In the genomic region with DNA sequence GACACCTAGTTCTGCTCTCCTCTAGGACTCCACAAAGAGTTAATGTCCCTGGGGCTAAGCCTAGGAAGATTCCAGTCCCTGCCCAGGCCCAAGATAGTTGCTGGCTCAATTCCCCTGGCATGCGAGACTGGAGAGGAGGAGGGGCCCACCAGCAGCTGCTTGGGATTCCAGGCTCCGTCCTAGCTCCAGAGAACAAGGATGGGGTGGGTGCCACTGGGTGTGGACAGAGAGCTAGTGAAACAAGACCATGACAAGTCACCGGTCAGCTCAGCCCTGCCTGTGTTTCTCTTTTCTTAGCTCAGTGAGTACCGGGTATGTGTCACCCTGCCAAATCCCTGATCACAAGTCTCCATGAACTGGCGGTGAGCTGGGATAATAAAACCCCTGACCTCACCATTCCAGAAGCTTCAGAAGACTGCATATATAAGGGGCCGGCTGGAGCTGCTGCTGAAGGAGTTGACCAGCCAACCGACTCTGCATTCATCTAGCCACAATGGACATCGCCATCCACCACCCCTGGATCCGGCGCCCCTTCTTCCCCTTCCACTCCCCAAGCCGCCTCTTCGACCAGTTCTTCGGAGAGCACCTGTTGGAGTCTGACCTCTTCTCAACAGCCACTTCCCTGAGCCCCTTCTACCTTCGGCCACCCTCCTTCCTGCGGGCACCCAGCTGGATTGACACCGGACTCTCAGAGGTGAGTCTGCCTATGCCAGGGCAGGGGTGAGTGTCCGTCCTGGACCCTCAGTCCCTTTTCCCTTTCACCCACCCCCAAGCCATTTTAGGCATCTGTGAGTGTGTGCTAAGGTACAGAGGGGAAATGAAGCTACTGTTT, we compare ENCODE assay signal across 8 mouse cellular contexts. TPM values are rescaled to one million over a fixed set of nuclear protein-coding genes. Genes with fewer than 3 reads are reported as not detected.
DNase-seq lines count a peak whose midpoint lies in the region; ATAC-seq and TF ChIP-seq lines count a peak whose summit lies in the region.

No protein-coding gene starts in this region.

- H3K27me3 ChIP-seq in forebrain, embryonic 16.5 days (replicated peaks; ENCODE audit: control insufficient read depth, insufficient read depth, low read length) = no peaks in the 10 kb centered on the region
- no peaks in the 10 kb centered on the region for H3K27me3 ChIP-seq in forebrain, embryonic 15.5 days
- H3K27me3 ChIP-seq in heart, embryonic 10.5 days (ENCODE audit: insufficient read depth, poor library complexity, severe bottlenecking) = no peaks in the 10 kb centered on the region
- no peaks in the 10 kb centered on the region; the same call in 1 of the 2 replicates for H3K27me3 ChIP-seq in lung, embryonic 14.5 days (ENCODE audit: insufficient read depth, low read length)
- no peaks in the 10 kb centered on the region for H3K27me3 ChIP-seq in stomach, postnatal 0 days (ENCODE audit: control insufficient read depth, insufficient read depth, low read length)

- peaks cover 10% of the 10 kb centered on the region for H3K4me1 ChIP-seq in forebrain, embryonic 16.5 days (replicated peaks; ENCODE audit: control insufficient read depth, insufficient read depth, low read length)
- peaks cover 11% of the 10 kb centered on the region for H3K4me1 ChIP-seq in forebrain, embryonic 15.5 days
- peaks cover 27% of the 10 kb centered on the region; the same call in 1 of the 2 replicates for H3K4me1 ChIP-seq in heart, embryonic 10.5 days
- H3K4me1 ChIP-seq in lung, embryonic 14.5 days (ENCODE audit: insufficient read depth) = peaks cover 15% of the 10 kb centered on the region
- peaks cover 2% of the 10 kb centered on the region; the same call in 1 of the 2 replicates for H3K4me1 ChIP-seq in stomach, postnatal 0 days (replicated peaks; ENCODE audit: control insufficient read depth, insufficient read depth)

- H3K4me3 ChIP-seq in forebrain, embryonic 16.5 days (replicated peaks; ENCODE audit: low read length) = no peak overlapping the region
- H3K4me3 ChIP-seq in forebrain, embryonic 15.5 days = no peak overlapping the region
- peak overlapping the region; percentile 65 for H3K4me3 ChIP-seq in heart, embryonic 10.5 days
- H3K4me3 ChIP-seq in lung, embryonic 14.5 days (ENCODE audit: low read depth, low read length) = peak overlapping the region; percentile 23
- peak overlapping the region; percentile 37 for H3K4me3 ChIP-seq in stomach, postnatal 0 days (ENCODE audit: low read depth, low read length)

- ATAC-seq in forebrain, embryonic 16.5 days = 0 out of 2 replicates have a peak, but pooled peaks have one; percentile 38
- no peak for ATAC-seq in forebrain, embryonic 15.5 days (replicated peaks)
- ATAC-seq in lung, embryonic 14.5 days (ENCODE audit: insufficient read depth) = peak; percentile 84
- ATAC-seq in stomach, postnatal 0 days (ENCODE audit: low FRiP score, low TSS enrichment) = peak; percentile 80

- 69% methylated on average over 17 of the region's 17 CpGs for WGBS in forebrain, embryonic 16.5 days
- WGBS in forebrain, embryonic 15.5 days = 72% methylated on average over 17 of the region's 17 CpGs
- WGBS in heart, embryonic 10.5 days = 36% methylated on average over 17 of the region's 17 CpGs
- WGBS in lung, embryonic 14.5 days = 61% methylated on average over 17 of the region's 17 CpGs
- 53% methylated on average over 17 of the region's 17 CpGs for WGBS in stomach, postnatal 0 days

- no peaks in the 10 kb centered on the region for H3K9me3 ChIP-seq in forebrain, embryonic 16.5 days (ENCODE audit: control insufficient read depth, low read length)
- no peaks in the 10 kb centered on the region for H3K9me3 ChIP-seq in forebrain, embryonic 15.5 days
- H3K9me3 ChIP-seq in heart, embryonic 10.5 days = no peaks in the 10 kb centered on the region
- no peaks in the 10 kb centered on the region for H3K9me3 ChIP-seq in lung, embryonic 14.5 days (ENCODE audit: low read depth, low read length)
- H3K9me3 ChIP-seq in stomach, postnatal 0 days (ENCODE audit: control insufficient read depth, low read length) = no peaks in the 10 kb centered on the region

- DNase-seq in cerebellum, adult 8-10 months = peak; percentile 67
- DNase-seq in heart, embryonic 10.5 days (ENCODE audit: low spot score) = peak; percentile 94
- DNase-seq in kidney, postnatal 25 days = peak; percentile 82 to 91
- peak; percentile 81 for DNase-seq in lung, embryonic 14.5 days
- DNase-seq in stomach, postnatal 0 days (ENCODE audit: low spot score) = peak; percentile 54
- no peak for DNase-seq in natural killer cell, adult 2 months (ENCODE audit: low spot score in 2 of 2)

- no peaks in the 10 kb centered on the region for H3K36me3 ChIP-seq in forebrain, embryonic 16.5 days (ENCODE audit: control insufficient read depth, insufficient read depth)
- H3K36me3 ChIP-seq in forebrain, embryonic 15.5 days = no peaks in the 10 kb centered on the region
- peaks cover 21% of the 10 kb centered on the region for H3K36me3 ChIP-seq in heart, embryonic 10.5 days
- H3K36me3 ChIP-seq in lung, embryonic 14.5 days (ENCODE audit: insufficient read depth) = no peaks in the 10 kb centered on the region
- H3K36me3 ChIP-seq in stomach, postnatal 0 days (ENCODE audit: control insufficient read depth, insufficient read depth, low read length) = no peaks in the 10 kb centered on the region

- TF ChIP-seq CTCF in lung, embryonic 14.5 days (IDR thresholded peaks at IDR 0.05; ENCODE audit: low read depth) = no peak
- no peak; the same call in 1 of the 2 replicates for TF ChIP-seq CTCF in stomach, postnatal 0 days (IDR thresholded peaks at IDR 0.05; ENCODE audit: low read depth)

- H3K4me2 ChIP-seq in forebrain, embryonic 16.5 days (ENCODE audit: low read length) = no peak overlapping the region
- H3K4me2 ChIP-seq in forebrain, embryonic 15.5 days (replicated peaks) = no peak overlapping the region
- H3K4me2 ChIP-seq in lung, embryonic 14.5 days = peak overlapping the region; percentile 41
- H3K4me2 ChIP-seq in stomach, postnatal 0 days (replicated peaks; ENCODE audit: low read depth) = peak overlapping the region; percentile 56

- H3K27ac ChIP-seq in forebrain, embryonic 16.5 days (ENCODE audit: low read length) = no peak overlapping the region
- no peak overlapping the region for H3K27ac ChIP-seq in forebrain, embryonic 15.5 days (replicated peaks)
- H3K27ac ChIP-seq in heart, embryonic 10.5 days = peak overlapping the region; percentile 91
- H3K27ac ChIP-seq in lung, embryonic 14.5 days (ENCODE audit: low read depth) = peak overlapping the region; percentile 83
- peak overlapping the region; percentile 89 for H3K27ac ChIP-seq in stomach, postnatal 0 days (replicated peaks)

- TF ChIP-seq EP300 in stomach, postnatal 0 days (optimal IDR thresholded peaks at IDR 0.05) = no peak

- no peak overlapping the region for H3K9ac ChIP-seq in forebrain, embryonic 16.5 days (replicated peaks; ENCODE audit: low read depth, low read length)
- no peak overlapping the region for H3K9ac ChIP-seq in forebrain, embryonic 15.5 days (replicated peaks)
- H3K9ac ChIP-seq in lung, embryonic 14.5 days = peak overlapping the region; percentile 27; the same call in 1 of the 2 replicates
- H3K9ac ChIP-seq in stomach, postnatal 0 days (ENCODE audit: low read length) = peak overlapping the region; percentile 24

RNA-seq across cellular contexts. Expression of gene Hspb2, which starts 0.8 kb away (rescaled TPM):
- 0.81 and 0.96 TPM in 2 replicates for polyA plus RNA-seq in forebrain, embryonic 16.5 days (2015; fragmentation: Nextera tagmentation; extraction: Ambion mirVana)
- polyA plus RNA-seq in forebrain, embryonic 15.5 days (2015; fragmentation: Nextera tagmentation; extraction: Ambion mirVana) = 1.4 TPM in 1 of 2 replicates, not detected in the other
- 227 and 370 TPM in 2 replicates for polyA plus RNA-seq in heart, embryonic 10.5 days (2016; fragmentation: Nextera tagmentation; extraction: Ambion mirVana)
- 3.4 and 6.0 TPM in 2 replicates for polyA plus RNA-seq in lung, embryonic 14.5 days (2014; fragmentation: Nextera tagmentation; extraction: Ambion mirVana)
- 21.6 and 23.4 TPM in 2 replicates for polyA plus RNA-seq in stomach, postnatal 0 days (2015; fragmentation: Nextera tagmentation; extraction: Ambion mirVana)

RNA-seq across cellular contexts. Expression of gene Cryab, which starts 1.9 kb away (rescaled TPM):
- 10.1 and 17.3 TPM in 2 replicates for polyA plus RNA-seq in forebrain, embryonic 16.5 days (2015; fragmentation: Nextera tagmentation; extraction: Ambion mirVana)
- 13.1 and 14.1 TPM in 2 replicates for polyA plus RNA-seq in forebrain, embryonic 15.5 days (2015; fragmentation: Nextera tagmentation; extraction: Ambion mirVana)
- polyA plus RNA-seq in heart, embryonic 10.5 days (2016; fragmentation: Nextera tagmentation; extraction: Ambion mirVana) = 483 and 791 TPM in 2 replicates
- 41.1 and 64.3 TPM in 2 replicates for polyA plus RNA-seq in lung, embryonic 14.5 days (2014; fragmentation: Nextera tagmentation; extraction: Ambion mirVana)
- 147 and 174 TPM in 2 replicates for polyA plus RNA-seq in stomach, postnatal 0 days (2015; fragmentation: Nextera tagmentation; extraction: Ambion mirVana)

RNA-seq across cellular contexts. Expression of gene 2310030G06Rik, which starts 6.7 kb away (rescaled TPM):
- 1.5 and 1.7 TPM in 2 replicates for polyA plus RNA-seq in forebrain, embryonic 16.5 days (2015; fragmentation: Nextera tagmentation; extraction: Ambion mirVana)
- polyA plus RNA-seq in forebrain, embryonic 15.5 days (2015; fragmentation: Nextera tagmentation; extraction: Ambion mirVana) = 1.4 and 1.5 TPM in 2 replicates
- polyA plus RNA-seq in heart, embryonic 10.5 days (2016; fragmentation: Nextera tagmentation; extraction: Ambion mirVana) = 8.4 TPM in 2 replicates
- polyA plus RNA-seq in lung, embryonic 14.5 days (2014; fragmentation: Nextera tagmentation; extraction: Ambion mirVana) = 9.7 and 10.0 TPM in 2 replicates
- polyA plus RNA-seq in stomach, postnatal 0 days (2015; fragmentation: Nextera tagmentation; extraction: Ambion mirVana) = 22.3 and 22.4 TPM in 2 replicates

RNA-seq across cellular contexts. Expression of gene Dixdc1, which starts 13.7 kb away (rescaled TPM):
- polyA plus RNA-seq in forebrain, embryonic 16.5 days (2015; fragmentation: Nextera tagmentation; extraction: Ambion mirVana) = 28.5 and 29.7 TPM in 2 replicates
- 24.7 and 26.9 TPM in 2 replicates for polyA plus RNA-seq in forebrain, embryonic 15.5 days (2015; fragmentation: Nextera tagmentation; extraction: Ambion mirVana)
- polyA plus RNA-seq in heart, embryonic 10.5 days (2016; fragmentation: Nextera tagmentation; extraction: Ambion mirVana) = 5.3 and 7.6 TPM in 2 replicates
- 11.6 and 12.1 TPM in 2 replicates for polyA plus RNA-seq in lung, embryonic 14.5 days (2014; fragmentation: Nextera tagmentation; extraction: Ambion mirVana)
- polyA plus RNA-seq in stomach, postnatal 0 days (2015; fragmentation: Nextera tagmentation; extraction: Ambion mirVana) = 6.6 and 6.9 TPM in 2 replicates

RNA-seq across cellular contexts. Expression of gene Fdxacb1, which starts 15.0 kb away (rescaled TPM):
- 12.0 and 13.3 TPM in 2 replicates for polyA plus RNA-seq in forebrain, embryonic 16.5 days (2015; fragmentation: Nextera tagmentation; extraction: Ambion mirVana)
- polyA plus RNA-seq in forebrain, embryonic 15.5 days (2015; fragmentation: Nextera tagmentation; extraction: Ambion mirVana) = 10.9 and 11.0 TPM in 2 replicates
- polyA plus RNA-seq in heart, embryonic 10.5 days (2016; fragmentation: Nextera tagmentation; extraction: Ambion mirVana) = 10.6 and 12.2 TPM in 2 replicates
- 15.2 and 15.3 TPM in 2 replicates for polyA plus RNA-seq in lung, embryonic 14.5 days (2014; fragmentation: Nextera tagmentation; extraction: Ambion mirVana)
- 7.2 and 8.3 TPM in 2 replicates for polyA plus RNA-seq in stomach, postnatal 0 days (2015; fragmentation: Nextera tagmentation; extraction: Ambion mirVana)

Comparison
In these comparisons a context has a peak if more than half of its experiments do, and no peak if none do; other contexts are left out.
1. H3K27ac ChIP-seq: peak in heart, embryonic 10.5 days (single experiment), lung, embryonic 14.5 days (single experiment) and stomach, postnatal 0 days (single experiment); none in forebrain, embryonic 16.5 days (single experiment) and forebrain, embryonic 15.5 days (single experiment).
2. H3K4me2 ChIP-seq: peak in lung, embryonic 14.5 days (single experiment) and stomach, postnatal 0 days (single experiment); none in forebrain, embryonic 16.5 days (single experiment) and forebrain, embryonic 15.5 days (single experiment).
3. H3K4me3 ChIP-seq: peak in heart, embryonic 10.5 days (single experiment), lung, embryonic 14.5 days (single experiment) and stomach, postnatal 0 days (single experiment); none in forebrain, embryonic 16.5 days (single experiment) and forebrain, embryonic 15.5 days (single experiment).
4. H3K9ac ChIP-seq: peak in lung, embryonic 14.5 days (single experiment) and stomach, postnatal 0 days (single experiment); none in forebrain, embryonic 16.5 days (single experiment) and forebrain, embryonic 15.5 days (single experiment).
5. DNase-seq: peak in cerebellum, adult 8-10 months (single experiment), heart, embryonic 10.5 days (single experiment), kidney, postnatal 25 days (2 of 2), lung, embryonic 14.5 days (single experiment) and stomach, postnatal 0 days (single experiment); none in natural killer cell, adult 2 months (0 of 2).